Mouse (Mus musculus): Measurements from ENCODE around the gene 1110065P20Rik. TPM values are rescaled to one million over a fixed set of nuclear protein-coding genes. Genes with fewer than 3 reads are reported as not detected.

Gene 1110065P20Rik
- polyA plus RNA-seq (2015; fragmentation: Nextera tagmentation; extraction: Ambion mirVana) = 45.8 and 46.6 TPM in 2 replicates

DNA sequence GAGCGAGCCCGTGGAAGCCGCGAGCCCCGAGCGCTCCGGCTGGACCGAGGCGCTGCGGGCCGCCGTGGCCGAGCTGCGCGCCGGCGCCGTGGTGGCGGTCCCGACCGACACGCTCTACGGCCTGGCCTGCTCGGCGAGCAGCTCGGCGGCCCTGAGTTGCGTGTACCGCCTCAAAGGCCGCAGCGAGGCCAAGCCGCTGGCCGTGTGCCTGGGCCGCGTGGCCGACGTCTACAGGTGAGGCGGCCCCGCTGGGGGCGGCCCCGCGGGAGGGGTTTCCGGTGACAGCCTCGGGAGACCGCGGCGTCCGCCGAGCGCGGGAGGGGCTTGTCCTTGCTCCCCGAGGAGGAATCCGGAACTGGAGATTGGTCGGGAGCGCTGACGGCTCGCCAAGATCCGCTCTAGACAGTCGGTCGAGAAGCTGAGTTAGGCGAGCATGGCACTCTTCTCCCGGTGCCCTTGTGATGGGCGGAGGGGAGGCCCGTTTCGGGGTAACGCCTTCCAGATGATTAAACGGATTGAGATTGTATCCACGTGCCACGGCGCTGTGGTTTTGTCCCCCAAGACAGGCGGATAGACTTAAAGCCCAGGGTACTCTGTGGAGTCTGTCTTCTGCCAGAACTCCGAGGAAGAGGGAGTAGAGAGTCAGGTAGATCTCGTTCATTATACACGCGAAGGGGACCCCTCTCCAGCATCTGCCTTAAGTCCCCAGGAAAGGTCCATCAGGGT, at the start of gene 1110065P20Rik:
Gene 1110065P20Rik (minus strand): TSS at position 264 of the 726 bp plus-strand sequence.
- under 1% methylated on average over 70 of the region's 75 CpGs for WGBS
- H3K9ac ChIP-seq = peak within 1 kb of the TSS; percentile 94
- peaks cover 26% of the 10 kb centered on the region for H3K4me1 ChIP-seq
- peak within 1 kb of the TSS; percentile 95 for H3K4me2 ChIP-seq
- H3K27ac ChIP-seq (replicated peaks) = peak within 1 kb of the TSS; percentile 93
- peaks cover 36% of the 10 kb centered on the region for H3K36me3 ChIP-seq
- ATAC-seq (ENCODE audit: extremely low read depth, insufficient number of reproducible peaks, low FRiP score, low TSS enrichment) = peak; percentile 25
- H3K9me3 ChIP-seq = no peaks in the 10 kb centered on the region
- H3K4me3 ChIP-seq = peak within 1 kb of the TSS; percentile 78
- H3K27me3 ChIP-seq (replicated peaks) = no peaks in the 10 kb centered on the region

DNA sequence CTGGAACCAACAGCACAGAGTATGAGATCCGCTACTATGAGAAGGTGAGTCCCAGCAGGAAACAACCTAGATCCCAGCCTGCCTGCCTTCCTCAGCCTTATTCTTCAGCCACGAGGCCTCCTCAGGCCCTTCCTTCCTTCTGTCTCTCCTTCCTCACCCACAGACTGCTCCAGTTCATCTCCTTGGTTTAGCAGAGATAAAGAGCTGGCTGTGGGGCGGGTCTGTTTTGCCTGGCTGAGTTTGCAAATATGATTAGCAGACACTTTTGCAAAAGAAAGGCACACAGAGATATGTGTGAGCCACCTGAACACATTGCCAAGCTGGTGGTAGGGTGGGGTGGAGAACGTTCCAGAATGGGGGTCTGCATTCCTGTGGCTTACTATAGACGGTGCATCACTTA, 48.9 kb upstream of the 1110065P20Rik start:
- no peak overlapping the region for H3K4me2 ChIP-seq
- no peak overlapping the region for H3K27ac ChIP-seq (replicated peaks)
- no peak overlapping the region for H3K9ac ChIP-seq
- no peak for ATAC-seq (ENCODE audit: extremely low read depth, insufficient number of reproducible peaks, low FRiP score, low TSS enrichment)
- 44% methylated on average over 5 of the region's 5 CpGs for WGBS
- no peak overlapping the region for H3K4me3 ChIP-seq
- no peaks in the 10 kb centered on the region for H3K36me3 ChIP-seq
- peaks cover 3% of the 10 kb centered on the region for H3K4me1 ChIP-seq
- H3K9me3 ChIP-seq = no peaks in the 10 kb centered on the region
- peaks cover 79% of the 10 kb centered on the region for H3K27me3 ChIP-seq (replicated peaks)

DNA sequence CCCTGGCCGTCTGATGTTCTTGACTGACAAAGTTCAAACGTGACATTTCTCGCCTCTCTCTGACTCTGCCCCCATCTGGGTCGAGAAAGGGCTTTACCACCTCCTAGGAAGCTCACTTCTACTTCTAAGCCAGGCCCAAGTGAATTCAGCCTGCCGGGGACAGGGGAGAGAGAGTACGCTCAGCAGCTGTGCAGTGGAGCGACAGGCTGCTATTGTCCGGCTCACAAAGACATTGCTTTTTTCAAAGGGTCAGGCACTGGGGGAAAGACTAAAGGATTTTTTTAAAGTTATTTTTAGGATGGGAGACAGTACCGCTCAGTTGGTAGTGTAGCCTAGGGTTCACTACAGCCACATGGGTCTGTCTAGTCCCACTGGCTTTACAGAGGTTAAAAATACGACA, 47.4 kb upstream of the 1110065P20Rik start:
- H3K9me3 ChIP-seq = no peaks in the 10 kb centered on the region
- H3K27me3 ChIP-seq (replicated peaks) = peaks cover 86% of the 10 kb centered on the region
- peaks cover 7% of the 10 kb centered on the region for H3K4me1 ChIP-seq
- no peak for ATAC-seq (ENCODE audit: extremely low read depth, insufficient number of reproducible peaks, low FRiP score, low TSS enrichment)
- no peak overlapping the region for H3K4me3 ChIP-seq
- no peak overlapping the region for H3K4me2 ChIP-seq
- no peaks in the 10 kb centered on the region for H3K36me3 ChIP-seq
- H3K9ac ChIP-seq = no peak overlapping the region
- H3K27ac ChIP-seq (replicated peaks) = no peak overlapping the region
- 56% methylated on average over 10 of the region's 10 CpGs for WGBS

DNA sequence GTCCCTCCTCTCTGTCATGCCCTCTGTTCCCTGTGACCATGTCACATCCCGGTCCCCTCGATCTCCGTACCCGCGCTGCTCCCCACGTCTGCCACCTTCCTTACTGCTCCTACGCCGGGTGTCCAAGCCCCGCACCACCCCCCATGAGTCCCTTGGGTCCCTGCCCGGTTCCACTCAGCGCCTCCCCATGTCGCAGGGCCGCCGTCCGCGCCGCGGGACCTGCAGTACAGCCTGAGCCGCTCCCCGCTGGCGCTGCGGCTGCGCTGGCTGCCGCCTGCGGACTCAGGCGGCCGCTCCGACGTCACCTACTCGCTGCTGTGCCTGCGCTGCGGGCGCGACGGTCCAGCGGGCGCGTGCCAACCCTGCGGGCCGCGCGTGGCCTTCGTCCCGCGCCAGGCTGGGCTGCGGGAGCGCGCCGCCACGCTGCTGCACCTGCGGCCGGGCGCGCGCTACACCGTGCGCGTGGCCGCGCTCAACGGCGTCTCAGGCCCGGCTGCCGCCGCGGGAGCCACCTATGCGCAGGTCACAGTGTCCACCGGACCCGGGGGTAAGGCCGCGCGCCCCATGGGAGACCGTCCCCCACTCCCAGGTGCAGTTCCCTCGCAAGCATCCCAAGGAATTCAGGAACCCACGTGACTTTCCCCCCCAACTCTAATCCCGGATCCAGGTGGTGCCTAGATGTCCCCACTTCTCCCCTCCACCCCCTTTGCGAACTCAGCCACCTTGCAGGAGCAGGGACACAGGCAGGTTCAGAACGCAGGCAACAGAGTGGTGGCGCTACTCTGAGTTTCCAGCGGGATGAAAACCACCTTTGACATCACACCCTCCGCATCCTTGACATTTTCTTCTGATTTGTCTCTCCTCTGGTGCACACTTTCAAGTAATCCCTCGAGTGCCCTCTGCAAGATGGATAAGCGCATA, 43.8 kb upstream of the 1110065P20Rik start:
- peaks cover 95% of the 10 kb centered on the region for H3K27me3 ChIP-seq (replicated peaks)
- H3K4me3 ChIP-seq = peak overlapping the region; percentile 55
- H3K27ac ChIP-seq (replicated peaks) = no peak overlapping the region
- no peak for ATAC-seq (ENCODE audit: extremely low read depth, insufficient number of reproducible peaks, low FRiP score, low TSS enrichment)
- peak overlapping the region; percentile 68 for H3K9ac ChIP-seq
- H3K36me3 ChIP-seq = no peaks in the 10 kb centered on the region
- no peaks in the 10 kb centered on the region for H3K9me3 ChIP-seq
- peak overlapping the region; percentile 77 for H3K4me2 ChIP-seq
- H3K4me1 ChIP-seq = peaks cover 7% of the 10 kb centered on the region
- WGBS = 3% methylated on average over 74 of the region's 83 CpGs

DNA sequence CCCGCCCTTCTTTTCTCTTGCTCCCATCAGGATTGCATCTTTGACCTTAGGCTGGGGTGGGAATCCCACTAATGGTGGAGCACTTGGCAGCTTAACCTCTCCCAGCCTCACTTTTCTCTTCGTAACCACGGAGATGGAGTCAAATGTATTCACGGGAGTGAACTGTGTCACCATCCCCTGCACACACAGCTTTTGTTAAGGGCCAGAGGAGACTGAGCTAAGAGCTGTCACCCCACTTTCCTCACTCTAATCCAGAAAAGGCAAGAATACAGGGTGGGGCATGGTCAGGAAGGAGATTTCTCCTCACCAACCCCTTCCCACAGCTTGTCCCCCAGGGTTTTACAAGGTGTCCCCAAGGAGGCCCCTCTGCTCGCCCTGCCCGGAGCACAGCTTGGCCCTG, 42.8 kb upstream of the 1110065P20Rik start:
- H3K27me3 ChIP-seq (replicated peaks) = peaks cover 94% of the 10 kb centered on the region
- no peaks in the 10 kb centered on the region for H3K36me3 ChIP-seq
- ATAC-seq (ENCODE audit: extremely low read depth, insufficient number of reproducible peaks, low FRiP score, low TSS enrichment) = no peak
- no peak overlapping the region for H3K9ac ChIP-seq
- H3K9me3 ChIP-seq = no peaks in the 10 kb centered on the region
- peaks cover 7% of the 10 kb centered on the region for H3K4me1 ChIP-seq
- no peak overlapping the region for H3K27ac ChIP-seq (replicated peaks)
- no peak overlapping the region for H3K4me2 ChIP-seq
- H3K4me3 ChIP-seq = no peak overlapping the region
- 43% methylated on average over 6 of the region's 6 CpGs for WGBS

DNA sequence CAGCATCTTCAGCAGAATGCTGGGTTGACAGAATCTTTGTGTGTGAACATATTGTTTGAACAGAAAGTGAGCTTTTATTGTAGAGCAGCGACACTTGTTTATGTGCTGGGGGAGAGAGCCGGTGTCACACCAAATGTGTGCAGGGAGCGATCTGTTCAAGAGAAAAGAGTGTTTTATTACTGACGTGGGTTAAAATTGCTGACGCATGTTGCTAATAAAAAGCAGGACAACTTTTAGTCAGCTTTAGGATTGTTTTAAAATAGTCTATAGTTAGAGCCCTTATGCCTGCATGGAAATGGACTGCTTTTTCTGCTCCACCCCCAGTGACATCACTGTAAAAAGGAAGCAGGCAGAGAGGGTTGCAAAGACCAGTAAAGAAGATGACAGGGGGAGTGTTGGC, 39.8 kb upstream of the 1110065P20Rik start:
- 76% methylated on average over 5 of the region's 5 CpGs for WGBS
- H3K36me3 ChIP-seq = no peaks in the 10 kb centered on the region
- no peaks in the 10 kb centered on the region for H3K9me3 ChIP-seq
- no peak overlapping the region for H3K27ac ChIP-seq (replicated peaks)
- no peak for ATAC-seq (ENCODE audit: extremely low read depth, insufficient number of reproducible peaks, low FRiP score, low TSS enrichment)
- no peak overlapping the region for H3K4me3 ChIP-seq
- no peak overlapping the region for H3K4me2 ChIP-seq
- H3K9ac ChIP-seq = no peak overlapping the region
- peaks cover 94% of the 10 kb centered on the region for H3K27me3 ChIP-seq (replicated peaks)
- peaks cover 7% of the 10 kb centered on the region for H3K4me1 ChIP-seq

DNA sequence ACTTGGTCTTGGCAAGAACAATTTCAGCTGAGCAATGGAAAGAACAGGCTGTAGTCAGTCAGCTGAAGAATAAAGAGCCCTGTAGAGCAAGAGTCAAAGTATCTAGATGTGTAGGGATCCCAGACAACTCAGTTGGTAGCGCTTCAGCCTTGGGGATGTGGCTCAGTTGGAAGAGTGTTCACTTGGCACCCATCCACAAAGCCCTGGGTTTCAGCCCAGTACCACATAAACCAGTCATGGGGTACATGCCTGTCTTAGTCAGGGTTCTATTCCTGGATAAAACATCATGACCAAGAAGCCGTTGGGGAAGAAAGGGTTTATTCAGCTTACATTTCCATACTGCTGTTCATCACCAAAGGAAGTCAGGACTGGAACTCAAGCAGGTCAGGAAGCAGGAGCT, 38.9 kb upstream of the 1110065P20Rik start:
- Histone ChIP-seq H3K27ac (replicated peaks) (no peak overlapping the region), H3K36me3 (no peaks in the 10 kb centered on the region), H3K27me3 (replicated peaks) (peaks cover 94% of the 10 kb centered on the region), H3K9ac (no peak overlapping the region), H3K4me2 (no peak overlapping the region), H3K9me3 (no peaks in the 10 kb centered on the region), H3K4me1 (peaks cover 4% of the 10 kb centered on the region), H3K4me3 (no peak overlapping the region)
- WGBS = 79% methylated on average over 2 of the region's 2 CpGs
- ATAC-seq (ENCODE audit: extremely low read depth, insufficient number of reproducible peaks, low FRiP score, low TSS enrichment) = no peak

DNA sequence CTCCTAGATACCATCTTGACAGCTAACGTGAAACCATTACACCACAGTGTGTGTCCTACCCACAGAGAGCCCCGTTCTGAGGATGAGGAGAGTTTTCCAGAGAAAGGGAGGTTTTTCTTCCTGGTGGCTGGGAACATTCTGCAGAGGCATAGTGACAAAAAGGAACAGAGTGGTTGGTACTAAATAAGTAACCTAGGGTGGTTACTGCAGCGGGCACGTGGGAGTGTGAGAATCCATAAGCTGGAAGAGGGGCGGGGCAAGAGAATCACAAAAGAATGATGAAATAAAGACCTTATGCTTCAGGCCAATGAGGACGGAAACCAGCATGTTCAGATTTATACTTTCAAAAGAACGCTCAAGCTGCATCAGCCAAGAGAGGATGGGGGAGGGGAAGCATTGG, 37.7 kb upstream of the 1110065P20Rik start:
- H3K27ac ChIP-seq (replicated peaks) = no peak overlapping the region
- no peaks in the 10 kb centered on the region for H3K36me3 ChIP-seq
- WGBS = 57% methylated on average over 7 of the region's 7 CpGs
- no peak overlapping the region for H3K4me2 ChIP-seq
- H3K9me3 ChIP-seq = no peaks in the 10 kb centered on the region
- peaks cover 94% of the 10 kb centered on the region for H3K27me3 ChIP-seq (replicated peaks)
- H3K4me3 ChIP-seq = no peak overlapping the region
- ATAC-seq (ENCODE audit: extremely low read depth, insufficient number of reproducible peaks, low FRiP score, low TSS enrichment) = no peak
- no peaks in the 10 kb centered on the region for H3K4me1 ChIP-seq
- no peak overlapping the region for H3K9ac ChIP-seq

DNA sequence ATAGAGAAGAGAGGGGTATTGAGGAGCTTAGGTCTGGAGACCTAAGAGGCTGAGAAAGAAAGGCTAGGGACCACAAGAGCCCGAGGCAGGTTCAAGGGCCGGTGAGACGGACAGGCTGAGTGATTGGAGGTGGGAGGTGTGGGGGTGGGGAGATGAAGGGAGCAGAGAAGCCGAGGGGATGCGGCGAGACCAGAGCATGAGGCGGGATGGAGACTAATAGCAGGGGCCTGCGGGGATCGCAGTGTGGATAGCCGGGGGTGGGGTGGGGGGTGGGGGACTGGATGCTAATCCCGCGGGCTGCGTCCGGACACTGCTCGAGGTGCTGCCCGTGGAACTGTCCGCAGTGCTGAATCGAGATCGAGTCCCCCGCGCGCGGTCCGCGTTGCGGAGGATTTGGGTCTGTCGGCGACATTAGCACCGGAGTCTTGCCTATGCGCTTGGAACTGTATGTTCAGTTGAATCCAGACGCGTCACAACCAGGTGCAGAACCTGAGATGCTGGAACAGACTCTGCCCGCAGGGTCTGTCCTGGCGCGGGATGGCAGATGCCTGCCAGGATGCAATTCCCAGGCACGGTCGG, 31.2 kb upstream of the 1110065P20Rik start:
- Histone ChIP-seq H3K4me2 (peak overlapping the region; percentile 66), H3K9me3 (no peaks in the 10 kb centered on the region), H3K4me3 (no peak overlapping the region), H3K4me1 (peaks cover 11% of the 10 kb centered on the region), H3K27me3 (replicated peaks) (peaks cover 91% of the 10 kb centered on the region), H3K9ac (no peak overlapping the region), H3K27ac (replicated peaks) (no peak overlapping the region), H3K36me3 (no peaks in the 10 kb centered on the region)
- WGBS = 1% methylated on average over 37 of the region's 37 CpGs
- ATAC-seq (ENCODE audit: extremely low read depth, insufficient number of reproducible peaks, low FRiP score, low TSS enrichment) = no peak

DNA sequence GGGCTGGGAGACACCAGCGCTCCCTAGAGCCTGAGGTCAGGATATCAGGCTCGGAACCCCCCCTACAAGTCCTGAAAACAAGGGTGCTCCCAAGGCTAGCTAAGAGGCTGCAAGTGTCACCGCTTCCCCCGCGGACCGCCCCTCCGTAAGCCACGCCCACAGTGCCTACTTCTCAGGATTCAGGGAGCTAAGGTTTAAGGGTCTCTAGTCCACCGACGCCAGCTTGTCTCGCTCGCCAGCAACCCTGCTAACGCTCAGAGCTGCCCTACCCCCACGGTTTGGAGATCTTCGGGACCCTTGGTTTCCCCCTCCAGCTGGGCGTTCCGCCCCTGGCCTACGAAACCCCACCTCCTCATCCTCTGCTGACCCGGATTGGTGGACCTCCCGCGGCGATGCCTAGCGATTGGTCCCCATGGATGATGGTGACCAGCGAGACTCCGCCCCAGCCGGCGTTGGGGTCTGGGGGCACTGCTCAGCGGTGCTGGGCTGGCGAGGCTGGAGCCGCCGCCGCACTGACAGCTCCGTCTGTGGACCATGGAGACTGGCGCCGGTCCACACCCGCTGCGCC, 30.4 kb upstream of the 1110065P20Rik start:
- Histone ChIP-seq H3K27ac (replicated peaks) (no peak overlapping the region), H3K9ac (no peak overlapping the region), H3K36me3 (no peaks in the 10 kb centered on the region), H3K4me3 (peak overlapping the region; percentile 42), H3K9me3 (no peaks in the 10 kb centered on the region), H3K4me1 (peaks cover 11% of the 10 kb centered on the region), H3K27me3 (replicated peaks) (peaks cover 85% of the 10 kb centered on the region), H3K4me2 (peak overlapping the region; percentile 66)
- WGBS = under 1% methylated on average over 37 of the region's 37 CpGs
- no peak for ATAC-seq (ENCODE audit: extremely low read depth, insufficient number of reproducible peaks, low FRiP score, low TSS enrichment)

DNA sequence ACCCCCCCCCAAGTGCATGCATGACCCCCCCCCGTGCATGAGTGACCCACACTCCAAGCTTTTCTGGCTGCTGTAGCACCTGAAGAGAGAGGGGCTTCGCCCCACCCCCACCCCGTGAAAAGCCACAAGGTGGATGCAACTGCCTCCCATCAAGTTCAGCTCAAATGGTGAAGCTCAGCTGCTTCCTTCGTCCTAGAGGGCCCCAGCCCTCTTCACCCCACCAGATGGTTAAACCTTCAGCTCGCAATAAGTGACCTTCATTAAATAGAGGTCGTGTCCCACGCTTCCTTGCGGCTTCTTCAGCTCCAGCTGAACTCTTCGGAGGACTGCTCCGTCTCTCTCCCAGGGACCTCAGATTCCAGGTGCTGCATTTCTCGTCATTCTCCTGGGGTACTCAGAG, 29.6 kb upstream of the 1110065P20Rik start, which contains the start of gene Epha10:
Gene Epha10 (plus strand): TSS at position 301 of the 400 bp plus-strand sequence.
- Histone ChIP-seq H3K9ac (no peak within 1 kb of the TSS), H3K4me3 (peak within 1 kb of the TSS; percentile 42), H3K9me3 (no peaks in the 10 kb centered on the region), H3K27me3 (replicated peaks) (peaks cover 76% of the 10 kb centered on the region), H3K36me3 (no peaks in the 10 kb centered on the region), H3K4me1 (peaks cover 11% of the 10 kb centered on the region), H3K27ac (replicated peaks) (no peak within 1 kb of the TSS), H3K4me2 (peak within 1 kb of the TSS; percentile 66)
- WGBS = 7% methylated on average over 11 of the region's 11 CpGs
- no peak for ATAC-seq (ENCODE audit: extremely low read depth, insufficient number of reproducible peaks, low FRiP score, low TSS enrichment)
